Mouse (Mus musculus): ENCODE data around the gene Skor1.

DNA sequence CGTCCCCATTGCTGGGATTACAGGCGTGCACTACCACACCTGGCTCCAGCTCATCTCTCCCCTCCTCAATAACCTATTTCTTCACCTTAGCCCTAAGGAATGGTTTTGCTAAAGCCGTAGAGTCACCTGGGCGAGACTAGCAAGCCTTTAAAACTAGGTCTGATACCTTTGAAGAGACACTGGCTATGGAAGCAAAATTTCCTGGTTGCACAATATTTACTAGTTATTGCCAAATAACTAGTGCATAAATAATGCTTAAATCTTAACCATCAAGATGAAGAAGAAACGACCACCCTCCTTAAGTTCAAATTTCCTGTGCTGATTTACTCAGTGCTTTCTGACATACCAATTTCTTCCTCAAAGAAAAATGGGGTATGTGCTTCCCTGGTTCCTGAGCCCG is 15.1 kb downstream of the Skor1 start:
- TF ChIP-seq CTCF (IDR thresholded peaks at IDR 0.05; ENCODE audit: low read depth) (no peak), EP300 (IDR thresholded peaks at IDR 0.05; ENCODE audit: low read depth) (no peak)

Measured in liver, embryonic 14.5 days (tissue).